Mouse (Mus musculus) C2C12 (cell line): Measurements from ENCODE around the gene Rpa2. TPM values are rescaled to one million over a fixed set of nuclear protein-coding genes. Genes with fewer than 3 reads are reported as not detected.

Experiments
- H3K27me3 ChIP-seq: one replicate; pipeline ENCODE4 v1.6.1; 2011; ENCODE audit not compliant: control insufficient read depth, insufficient read depth, insufficient read length
- H3K36me3 ChIP-seq: one replicate; pipeline ENCODE4 v1.6.1; 2011; ENCODE audit not compliant: control insufficient read depth, insufficient read depth
- H3K4me3 ChIP-seq: one replicate; pipeline ENCODE4 v1.5.1; 2011; ENCODE audit warnings: mild to moderate bottlenecking, control low read depth; ENCODE audit not compliant: poor library complexity, insufficient read depth, severe bottlenecking
- H3K79me2 ChIP-seq: one replicate; pipeline ENCODE4 v1.6.1; 2011; ENCODE audit not compliant: control insufficient read depth, insufficient read depth
- H3K79me3 ChIP-seq: one replicate; pipeline ENCODE4 v1.6.1; 2011; ENCODE audit warnings: low read depth, control low read depth
- H3ac ChIP-seq: one replicate; pipeline ENCODE3; 2011; ENCODE audit warnings: low read depth; ENCODE audit not compliant: control insufficient read depth, insufficient read length
- CEBPB ChIP-seq: IDR thresholded peaks from one replicate; pipeline ENCODE4 v1.6.1; 2011; ENCODE audit warnings: low read depth, mild to moderate bottlenecking, control low read depth, moderate library complexity
- CTCF ChIP-seq: IDR thresholded peaks from one replicate; pipeline ENCODE4 v1.5.1; 2011; ENCODE audit not compliant: control insufficient read depth, insufficient read depth, insufficient read length
- FOSL1 ChIP-seq: IDR thresholded peaks from one replicate; pipeline ENCODE4 v1.8.0; 2011; ENCODE audit warnings: mild to moderate bottlenecking, low read length; ENCODE audit not compliant: poor library complexity, insufficient read depth, severe bottlenecking
- MAX ChIP-seq: IDR thresholded peaks from one replicate; pipeline ENCODE4 v1.6.1; 2011; ENCODE audit warnings: mild to moderate bottlenecking, control low read depth
- MYOD1 ChIP-seq: IDR thresholded peaks from one replicate; pipeline ENCODE4 v1.6.1; 2011; ENCODE audit warnings: low read depth; ENCODE audit not compliant: control insufficient read depth, insufficient read length
- MYOG ChIP-seq: IDR thresholded peaks from one replicate; pipeline ENCODE4 v1.6.1; 2011; ENCODE audit not compliant: control insufficient read depth, insufficient read length; ENCODE audit errors: extremely low read depth
- USF1 ChIP-seq: IDR thresholded peaks from one replicate; pipeline ENCODE4 v1.6.1; 2011; ENCODE audit warnings: low read depth, mild to moderate bottlenecking, control low read depth, moderate library complexity
- polyA plus RNA-seq: library from polyadenylated mRNA; unstranded; fragments of >200 nt; fragmentation: generic; extraction: Trizol; gene quantifications from one replicate; pipeline ENCODE4 v1.2.1, GENCODE M21; 2012; ENCODE audit warnings: missing spikeins

The Rpa2 gene
- polyA plus RNA-seq, 1 experiment = 63.9 TPM

- no peak for TF ChIP-seq MAX
- TF ChIP-seq MYOG = no peak
- TF ChIP-seq FOSL1 = no peak
- no peak for TF ChIP-seq CTCF
- TF ChIP-seq USF1 = no peak
- no peak for TF ChIP-seq MYOD1
- TF ChIP-seq CEBPB = no peak
Observed at GRCm38 (mm10) chr4:132799845-132800244, 31.7 kb downstream of the Rpa2 start.

DNA sequence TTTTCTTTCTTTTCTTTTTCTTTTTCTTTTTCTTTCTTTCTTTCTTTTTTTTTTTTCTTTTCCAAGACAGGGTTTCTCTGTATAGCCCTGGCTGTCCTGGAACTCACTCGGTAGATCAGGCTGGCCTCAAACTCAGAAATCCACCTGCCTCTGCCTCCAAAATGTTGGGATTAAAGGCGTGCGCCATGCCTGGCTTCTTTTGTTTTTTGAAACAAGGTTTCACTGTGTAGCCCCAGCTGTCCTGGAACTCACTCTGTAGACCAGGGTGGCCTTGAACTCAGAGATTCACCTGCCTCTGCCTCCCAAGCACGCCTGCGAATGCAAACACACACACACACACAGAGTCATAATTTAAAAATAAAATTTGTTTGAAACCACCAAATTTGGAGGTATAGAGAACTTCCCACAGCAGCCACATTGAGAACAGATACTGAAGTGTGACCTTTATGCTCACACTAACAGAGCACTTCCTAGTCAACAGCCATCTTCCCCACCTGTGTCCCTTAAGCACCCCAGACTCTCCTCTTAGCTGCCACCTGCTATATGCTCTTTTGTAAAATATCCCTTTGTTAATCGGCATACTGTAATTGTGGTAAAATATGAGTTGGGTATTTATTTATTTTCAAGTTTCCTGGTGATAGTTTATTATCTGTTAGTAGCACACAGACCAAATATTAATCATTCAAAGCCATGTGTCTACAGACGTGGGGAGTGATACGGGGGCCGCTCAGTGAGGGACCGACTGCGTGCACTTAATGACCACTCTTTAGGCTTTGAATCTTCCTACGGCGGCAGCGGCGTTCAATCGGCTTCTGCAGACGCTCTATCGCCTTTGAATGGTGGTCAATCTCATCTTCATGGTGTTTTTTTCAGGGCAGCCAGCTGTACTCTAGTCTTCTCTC, 33.3 kb downstream of the Rpa2 start:
- Histone ChIP-seq H3ac (no peak overlapping the region), H3K36me3 (no peaks in the 10 kb centered on the region), H3K27me3 (no peaks in the 10 kb centered on the region), H3K79me3 (no peaks in the 10 kb centered on the region), H3K4me3 (no peak overlapping the region), H3K79me2 (no peaks in the 10 kb centered on the region)
- TF ChIP-seq CEBPB (no peak), MAX (no peak)

More at GRCm38 (mm10) chr4:132799845-132800244, 31.7 kb downstream of the Rpa2 start:
- H3K4me3 ChIP-seq = no peak overlapping the region
- peaks cover 1% of the 10 kb centered on the region for H3K27me3 ChIP-seq
- no peak overlapping the region for H3ac ChIP-seq
- no peaks in the 10 kb centered on the region for H3K79me2 ChIP-seq
- no peaks in the 10 kb centered on the region for H3K36me3 ChIP-seq
- no peaks in the 10 kb centered on the region for H3K79me3 ChIP-seq

- no peaks in the 10 kb centered on the region for H3K27me3 ChIP-seq
- H3K4me3 ChIP-seq = no peak overlapping the region
- no peaks in the 10 kb centered on the region for H3K36me3 ChIP-seq
- TF ChIP-seq CTCF (no peak), MYOD1 (no peak), USF1 (no peak)
- H3K79me3 ChIP-seq = no peaks in the 10 kb centered on the region
- no peak overlapping the region for H3ac ChIP-seq
- no peaks in the 10 kb centered on the region for H3K79me2 ChIP-seq
Observed at GRCm38 (mm10) chr4:132802171-132802637, 34.1 kb downstream of the Rpa2 start.

- Histone ChIP-seq H3K27me3 (no peaks in the 10 kb centered on the region), H3K79me2 (no peaks in the 10 kb centered on the region), H3ac (no peak overlapping the region), H3K79me3 (no peaks in the 10 kb centered on the region), H3K4me3 (no peak overlapping the region), H3K36me3 (no peaks in the 10 kb centered on the region)
- TF ChIP-seq CTCF = no peak
- TF ChIP-seq MAX = no peak
- TF ChIP-seq USF1 = no peak
- TF ChIP-seq FOSL1 = no peak
- TF ChIP-seq MYOD1 = no peak
- TF ChIP-seq CEBPB = no peak
- no peak for TF ChIP-seq MYOG
Observed at GRCm38 (mm10) chr4:132803212-132803611, 35.1 kb downstream of the Rpa2 start.

GRCm38 (mm10) chr4:132803876-132804275, 35.7 kb downstream of the Rpa2 start:
- Histone ChIP-seq H3K4me3 (no peak overlapping the region), H3K79me2 (no peaks in the 10 kb centered on the region), H3K27me3 (no peaks in the 10 kb centered on the region), H3K79me3 (no peaks in the 10 kb centered on the region), H3ac (no peak overlapping the region), H3K36me3 (no peaks in the 10 kb centered on the region)
- TF ChIP-seq CTCF (no peak), MYOG (no peak), MAX (no peak), USF1 (no peak), CEBPB (no peak), FOSL1 (no peak), MYOD1 (no peak)

DNA sequence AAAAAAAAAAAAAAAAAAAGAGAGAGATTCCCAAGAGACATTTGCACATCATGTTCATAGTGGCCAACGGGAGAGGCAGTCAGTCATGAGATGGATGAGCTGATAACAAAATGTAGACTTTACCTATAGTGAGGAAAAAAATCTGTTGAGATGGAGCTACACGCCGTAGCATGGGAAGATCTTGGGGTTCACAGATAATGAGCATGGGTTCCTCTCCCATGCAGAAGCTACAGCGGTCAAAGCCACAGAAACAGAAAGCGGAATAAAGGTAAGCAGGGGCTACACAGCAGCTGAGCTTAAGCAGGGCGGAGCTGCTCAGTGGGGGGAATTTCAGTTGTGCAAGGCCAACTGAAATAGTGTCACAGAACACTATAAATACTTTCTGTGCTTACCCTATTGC, 36.2 kb downstream of the Rpa2 start:
- H3K27me3 ChIP-seq = no peaks in the 10 kb centered on the region
- TF ChIP-seq MYOG (no peak), USF1 (no peak), CEBPB (no peak), FOSL1 (no peak), MYOD1 (no peak), MAX (no peak), CTCF (no peak)
- H3K79me2 ChIP-seq = no peaks in the 10 kb centered on the region
- no peaks in the 10 kb centered on the region for H3K36me3 ChIP-seq
- no peaks in the 10 kb centered on the region for H3K79me3 ChIP-seq
- H3ac ChIP-seq = no peak overlapping the region
- H3K4me3 ChIP-seq = no peak overlapping the region
